Comparison of ENCODE assay signal across 8 mouse cellular contexts in genomic region chr5:32460973-32461372, GRCm38 (mm10). TPM values are rescaled to one million over a fixed set of nuclear protein-coding genes. Genes with fewer than 3 reads are reported as not detected.
DNase-seq lines count a peak whose midpoint lies in the region; ATAC-seq and TF ChIP-seq lines count a peak whose summit lies in the region.

No protein-coding gene starts in this region.

- H3K9me3 ChIP-seq in ES-E14 (ENCODE audit: control insufficient read depth, insufficient read depth, low read depth, low read length) = no peaks in the 10 kb centered on the region
- no peaks in the 10 kb centered on the region for H3K9me3 ChIP-seq in forebrain, postnatal 0 days (ENCODE audit: low read length)
- H3K9me3 ChIP-seq in liver, embryonic 16.5 days (replicated peaks; ENCODE audit: control insufficient read depth, low read length) = no peaks in the 10 kb centered on the region

- H3K4me3 ChIP-seq in heart, adult 2 months = peak overlapping the region; percentile 90
- H3K4me3 ChIP-seq in ES-E14 (ENCODE audit: insufficient read depth in 1 of 2, low read depth in 1 of 2, low read length in 2 of 2, poor library complexity in 1 of 2, severe bottlenecking in 1 of 2) = peak overlapping the region; percentile 34 to 94; a peak in 2 of 4 replicates
- H3K4me3 ChIP-seq in forebrain, postnatal 0 days (ENCODE audit: low read depth, low read length) = peak overlapping the region; percentile 22
- peak overlapping the region; percentile 52 for H3K4me3 ChIP-seq in liver, embryonic 16.5 days (ENCODE audit: low read depth, low read length)

- ATAC-seq in forebrain, postnatal 0 days = no peak
- no peak for ATAC-seq in liver, embryonic 16.5 days (ENCODE audit: low read depth)

- 13% methylated on average over 2 of the region's 2 CpGs for WGBS in heart, adult 2 months
- WGBS in forebrain, postnatal 0 days = 33% methylated on average over 2 of the region's 2 CpGs
- 10% methylated on average over 2 of the region's 2 CpGs for WGBS in liver, embryonic 16.5 days (ENCODE audit: insufficient replicate concordance)

- intact Hi-C loops in heart, adult 2 months (cut with DNase I) = loop anchor here (1.0 to 5.0 kb wide), 3 partner anchors 110 to 151 kb away; partner anchors contain the start of gene Yes1
- intact Hi-C loops in heart, postnatal 25 days (cut with DNase I) = loop anchor here (2.0 to 5.0 kb wide), 3 partner anchors 44 to 138 kb away; no protein-coding TSS in a partner anchor

- H3K27ac ChIP-seq in heart, adult 2 months = peak overlapping the region; percentile 98
- H3K27ac ChIP-seq in ES-E14 (ENCODE audit: insufficient read depth, low read depth, low read length, poor library complexity, severe bottlenecking) = no peak overlapping the region
- no peak overlapping the region for H3K27ac ChIP-seq in forebrain, postnatal 0 days (ENCODE audit: low read depth, low read length)
- peak overlapping the region; percentile 66 for H3K27ac ChIP-seq in liver, embryonic 16.5 days (ENCODE audit: low read length)

- no peaks in the 10 kb centered on the region for H3K27me3 ChIP-seq in heart, adult 2 months (ENCODE audit: control insufficient read depth, insufficient read depth, low read length)
- no peaks in the 10 kb centered on the region for H3K27me3 ChIP-seq in forebrain, postnatal 0 days (ENCODE audit: insufficient read depth, low read length)
- H3K27me3 ChIP-seq in liver, embryonic 16.5 days (ENCODE audit: control insufficient read depth, insufficient read depth, low read depth, low read length) = no peaks in the 10 kb centered on the region

- peaks cover 15% of the 10 kb centered on the region for H3K4me1 ChIP-seq in heart, adult 2 months (ENCODE audit: control insufficient read depth, insufficient read depth, low read length)
- peaks cover 5 to 15% of the 10 kb centered on the region in 2 experiments; a peak in 3 of 4 replicates for H3K4me1 ChIP-seq in ES-E14 (ENCODE audit: control insufficient read depth in 2 of 2, insufficient read depth in 2 of 2, low read length in 2 of 2, poor library complexity in 1 of 2)
- H3K4me1 ChIP-seq in forebrain, postnatal 0 days (ENCODE audit: insufficient read depth) = 0 out of 2 replicates have a peak, but pooled peaks cover 13% of the 10 kb centered on the region
- peaks cover 27% of the 10 kb centered on the region for H3K4me1 ChIP-seq in liver, embryonic 16.5 days (ENCODE audit: control insufficient read depth, low read depth, low read length)

- peaks cover 4% of the 10 kb centered on the region for H3K79me2 ChIP-seq in heart, adult 2 months (replicated peaks; ENCODE audit: control insufficient read depth, insufficient read depth, low read length)

- H3K36me3 ChIP-seq in heart, adult 2 months (ENCODE audit: control insufficient read depth, insufficient read depth, low read length) = peaks cover 28% of the 10 kb centered on the region
- no peaks in the 10 kb centered on the region for H3K36me3 ChIP-seq in ES-E14 (ENCODE audit: control insufficient read depth, insufficient read depth, low read length, poor library complexity, severe bottlenecking)
- H3K36me3 ChIP-seq in forebrain, postnatal 0 days (ENCODE audit: insufficient read depth) = no peaks in the 10 kb centered on the region
- no peaks in the 10 kb centered on the region for H3K36me3 ChIP-seq in liver, embryonic 16.5 days (ENCODE audit: control insufficient read depth, insufficient read depth)

- TF ChIP-seq EP300 in heart, adult 2 months (IDR thresholded peaks at IDR 0.05; ENCODE audit: insufficient read depth, low read depth, low read length) = no peak

- TF ChIP-seq CTCF in heart, adult 2 months (IDR thresholded peaks at IDR 0.05) = no peak
- no peak for TF ChIP-seq CTCF in forebrain, postnatal 0 days (IDR thresholded peaks at IDR 0.05; ENCODE audit: low read depth)

- 0 out of 2 replicates have a peak overlapping the region, but pooled peaks have one; percentile 22 for H3K9ac ChIP-seq in heart, adult 2 months (ENCODE audit: low read depth, low read length)
- peak overlapping the region; percentile 17; the same call in 1 of the 2 replicates for H3K9ac ChIP-seq in ES-E14 (ENCODE audit: insufficient read depth, low read depth, low read length, poor library complexity, severe bottlenecking)
- no peak overlapping the region for H3K9ac ChIP-seq in forebrain, postnatal 0 days
- H3K9ac ChIP-seq in liver, embryonic 16.5 days (ENCODE audit: low read depth, low read length) = peak overlapping the region; percentile 59

- peak overlapping the region; percentile 63 for H3K4me2 ChIP-seq in forebrain, postnatal 0 days (ENCODE audit: low read depth)
- H3K4me2 ChIP-seq in liver, embryonic 16.5 days (ENCODE audit: low read depth, low read length) = peak overlapping the region; percentile 51

- in situ Hi-C loops in ES-E14 (cut with MboI; ENCODE audit: low sequenced_read_pairs in 2 of 2, unreplicated experiment in 2 of 2) = no loop called here

- no peak for DNase-seq in heart, adult 2 months
- no peak for DNase-seq in heart, postnatal 25 days (ENCODE audit: low spot score)
- DNase-seq in ES-E14 (ENCODE audit: low read depth, low spot score) = no peak
- no peak for DNase-seq in forebrain, postnatal 0 days
- DNase-seq in urinary bladder, postnatal 10 days (ENCODE audit: low spot score) = no peak
- no peak for DNase-seq in layer of hippocampus, adult 9-11 months
- no peak for DNase-seq in ovary, postnatal 10 days (ENCODE audit: low spot score)

- no peak for TF ChIP-seq POLR2A in heart, adult 2 months (IDR thresholded peaks at IDR 0.05; ENCODE audit: insufficient read depth, low read depth, low read length)

TF ChIP-seq in ES-E14, 5 proteins besides CTCF, POLR2A, EP300 and RAD21:
- TF ChIP-seq ZNF384 (IDR thresholded peaks at IDR 0.05; ENCODE audit: low read depth, low read length) = no peak
TF ChIP-seq in ES-E14: peak in this region for 0.

RNA-seq across cellular contexts. Expression of gene Ppp1cb, which starts 2.3 kb away (rescaled TPM):
- 100 to 1,000 TPM; 423 to 471 TPM for total RNA-seq in heart, adult 2 months (2021)
- polyA plus RNA-seq in heart, adult 2 months (2012; rRNA removed) = 82.1 and 188 TPM in 2 replicates
- 100 to 1,000 TPM; 437 to 474 TPM for total RNA-seq in heart, postnatal 25 days (2021)
- total RNA-seq in ES-E14 (2012; rRNA removed) = 68.4 and 108 TPM in 2 replicates
- total RNA-seq in forebrain, postnatal 0 days (2014; rRNA removed) = 166 and 195 TPM in 2 replicates
- 205 and 209 TPM in 2 replicates for polyA plus RNA-seq in forebrain, postnatal 0 days (2015; fragmentation: Nextera tagmentation; extraction: Ambion mirVana)
- 110 and 115 TPM in 2 replicates for polyA plus RNA-seq in liver, embryonic 16.5 days (2015; fragmentation: Nextera tagmentation; extraction: Ambion mirVana)

Comparison
In these comparisons a context has a peak if more than half of its experiments do, and no peak if none do; other contexts are left out.
1. H3K27ac ChIP-seq: peak in heart, adult 2 months (single experiment) and liver, embryonic 16.5 days (single experiment); none in ES-E14 (single experiment) and forebrain, postnatal 0 days (single experiment).
2. H3K4me3 ChIP-seq: peak in every context shown above with its lines; median percentile 90 in heart, adult 2 months; 64 in ES-E14; 52 in liver, embryonic 16.5 days; 22 in forebrain, postnatal 0 days.